Mouse (Mus musculus) spleen, adult 18-20 months (tissue): ENCODE measurements around the gene Uhmk1.
"Not testable (repeated sequence)": the region's sequence is repeated elsewhere in the genome, so short reads cannot be mapped to it uniquely, and the experiment has no call there.

ENCODE experiments used
- DNase-seq, 2 experiments: peaks; one replicate each; pipeline ENCODE4 v3.0.0; 2022; ENCODE audit warnings: mixed read lengths in 2 of 2

Gene Uhmk1

DNA sequence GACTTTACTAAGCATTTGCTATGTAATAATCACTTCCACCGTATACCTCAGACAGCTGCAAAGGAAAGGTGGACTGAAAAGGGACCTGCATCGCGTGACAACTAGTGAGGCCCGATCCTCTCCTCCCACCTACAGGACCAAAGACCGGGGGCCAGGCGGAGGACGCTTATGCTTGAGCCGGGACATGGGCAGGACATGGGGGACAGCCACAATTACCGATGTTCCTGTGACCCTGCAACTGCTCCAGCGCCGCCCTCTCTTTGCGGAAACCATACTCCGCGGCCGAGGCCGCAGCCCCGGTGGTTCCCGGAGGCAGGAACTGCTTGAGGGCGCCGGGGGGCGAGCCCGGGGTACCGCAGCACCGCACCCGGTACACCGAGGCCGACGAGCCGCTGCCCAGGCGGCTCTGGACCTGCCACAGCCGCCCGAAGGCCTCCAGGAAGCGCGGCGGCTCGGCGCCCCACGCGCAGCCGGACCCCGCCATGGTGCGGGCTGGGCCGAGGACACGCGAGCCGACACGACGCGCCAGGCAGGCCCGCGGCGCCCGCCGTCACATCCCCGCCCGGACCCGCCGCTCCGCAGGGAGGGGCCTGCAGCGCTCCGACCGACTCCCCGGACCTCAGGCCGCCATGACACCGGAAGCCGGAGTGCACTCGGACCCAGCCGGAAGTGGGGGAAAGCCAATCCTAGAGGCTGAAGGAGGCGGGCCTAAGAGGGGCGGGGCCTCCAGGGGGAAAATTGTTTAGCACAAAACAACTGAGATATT lies at the start of gene Uhmk1:
Gene Uhmk1, minus strand, starts transcription at position 641 of the 766 bp plus-strand sequence.
- DNase-seq: peak; percentile 80 to 87

DNA sequence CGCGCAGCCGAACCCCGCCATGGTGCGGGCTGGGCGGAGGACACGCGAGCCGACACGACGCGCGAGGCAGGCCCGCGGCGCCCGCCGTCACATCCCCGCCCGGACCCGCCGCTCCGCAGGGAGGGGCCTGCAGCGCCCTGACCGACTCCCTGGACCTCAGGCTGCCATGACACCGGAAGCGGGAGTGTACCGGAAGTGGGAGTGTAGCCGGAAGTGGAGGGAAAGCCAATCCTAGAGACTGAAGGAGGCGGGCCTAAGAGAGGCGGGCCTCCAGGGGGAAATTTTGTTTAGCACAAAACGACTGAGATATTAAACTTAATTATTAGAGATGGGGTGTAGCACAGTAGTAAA lies 40.3 kb upstream of the Uhmk1 start:
- DNase-seq: peak; percentile 68 to 71

DNA sequence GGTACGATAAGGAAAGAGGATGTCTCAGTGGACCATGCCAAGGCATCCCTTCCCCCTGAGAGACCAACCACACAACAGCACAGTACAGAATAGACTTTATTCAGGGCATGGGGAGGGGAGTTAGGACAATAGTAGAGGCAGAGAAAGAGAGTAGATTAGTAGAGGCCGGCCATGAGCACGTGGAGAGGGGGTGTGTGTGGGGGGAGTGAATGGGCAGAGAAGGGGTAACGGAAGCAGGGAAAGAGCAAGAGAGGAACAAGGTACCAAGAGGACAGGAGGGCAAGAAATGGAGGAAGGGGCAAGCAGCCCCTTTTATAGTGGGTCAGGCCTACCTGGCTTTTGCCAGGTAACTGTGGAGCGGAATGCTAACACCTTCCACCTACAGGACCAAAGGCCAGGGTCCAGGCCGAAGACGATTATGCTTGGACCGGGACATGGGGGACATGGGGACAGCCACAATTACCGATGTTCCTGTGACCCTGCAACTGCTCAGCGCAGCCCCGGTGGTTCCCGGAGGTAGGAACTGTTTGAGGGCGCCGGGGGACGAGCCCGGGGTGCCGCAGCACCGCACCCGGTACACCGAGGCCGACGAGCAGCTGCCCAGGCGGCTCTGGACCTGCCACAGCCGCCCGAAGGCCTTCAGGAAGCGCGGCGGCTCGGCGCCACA lies 39.8 kb upstream of the Uhmk1 start:
- DNase-seq: no peak

DNA sequence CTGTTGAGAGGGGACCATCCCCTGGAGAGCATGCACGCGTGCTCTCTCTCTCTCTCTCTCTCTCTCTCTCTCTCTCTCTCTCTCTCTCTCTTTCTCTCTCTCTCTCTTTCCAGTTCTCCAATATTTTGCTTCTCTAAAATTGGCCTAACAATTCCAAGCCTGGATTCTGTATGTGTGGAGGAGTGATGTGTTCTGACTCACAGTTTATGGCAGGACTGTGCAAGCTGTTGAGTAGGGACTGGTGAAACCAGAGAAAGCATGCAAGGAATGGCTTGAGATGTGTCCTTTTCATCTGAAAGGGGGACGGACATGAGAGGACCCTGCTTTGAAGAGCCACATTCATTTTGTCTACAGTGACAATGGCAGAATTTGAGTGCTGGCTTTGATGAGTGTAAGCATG lies 29.8 kb upstream of the Uhmk1 start:
- DNase-seq: no peak

DNA sequence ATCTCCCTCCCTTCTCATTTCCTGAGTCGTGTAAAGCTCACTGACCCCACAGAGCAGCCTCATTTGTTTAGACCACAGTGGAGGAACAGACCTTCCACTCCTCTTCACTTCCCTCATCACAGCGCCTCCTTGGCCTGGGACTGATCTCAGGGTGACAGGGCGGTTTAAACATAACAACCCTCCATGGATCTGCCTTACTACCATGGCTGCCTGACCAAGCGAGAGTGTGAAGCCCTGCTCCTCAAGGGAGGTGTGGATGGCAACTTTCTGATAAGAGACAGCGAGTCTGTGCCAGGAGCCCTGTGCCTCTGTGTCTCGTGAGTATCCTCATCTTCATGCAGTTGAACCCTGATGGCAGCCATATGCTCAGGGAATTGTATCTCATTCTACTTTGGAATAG lies 17.5 kb upstream of the Uhmk1 start, which contains the start of gene Sh2d1b2:
Gene Sh2d1b2, plus strand, starts transcription at position 62 of the 400 bp plus-strand sequence.
- DNase-seq: not testable (repeated sequence)

DNA sequence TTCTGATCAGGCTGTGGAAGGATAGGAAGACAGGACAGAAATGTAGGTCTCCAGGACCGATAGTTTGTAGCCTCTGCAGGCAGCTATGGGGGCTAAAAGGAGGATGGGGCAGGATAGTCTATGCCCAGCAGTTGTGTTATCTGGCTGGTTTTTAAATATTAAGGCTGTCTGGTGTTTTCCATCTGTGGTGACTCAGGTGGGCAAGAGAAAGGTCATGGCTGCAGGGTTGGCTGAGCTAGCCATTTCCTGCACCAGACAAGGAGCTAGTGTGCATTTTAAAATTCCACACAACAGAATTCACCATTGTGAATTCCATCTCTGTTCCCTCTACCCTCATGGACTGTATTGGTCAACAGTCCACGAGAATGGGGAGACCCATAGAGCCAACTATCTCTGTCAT lies 8.1 kb upstream of the Uhmk1 start:
- DNase-seq: no peak

DNA sequence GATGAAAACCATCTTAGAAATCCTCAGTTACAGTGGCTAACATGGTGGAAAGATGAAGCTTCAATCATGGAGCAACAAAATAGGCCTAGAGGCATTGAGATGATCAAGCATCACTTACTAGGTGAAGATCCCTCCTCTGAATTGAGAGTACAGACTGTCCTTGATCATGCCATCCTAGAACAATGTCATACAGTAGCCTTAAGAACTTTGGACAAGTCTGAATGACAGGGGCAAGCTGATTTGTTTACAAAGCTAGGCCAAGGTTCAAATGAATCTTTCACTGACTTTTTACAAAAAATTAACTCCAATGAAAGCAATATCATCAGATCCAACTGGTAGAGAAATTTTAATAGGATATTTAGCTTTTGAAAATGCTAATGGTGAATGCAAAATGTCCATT lies 5.2 kb upstream of the Uhmk1 start:
- DNase-seq: no peak

DNA sequence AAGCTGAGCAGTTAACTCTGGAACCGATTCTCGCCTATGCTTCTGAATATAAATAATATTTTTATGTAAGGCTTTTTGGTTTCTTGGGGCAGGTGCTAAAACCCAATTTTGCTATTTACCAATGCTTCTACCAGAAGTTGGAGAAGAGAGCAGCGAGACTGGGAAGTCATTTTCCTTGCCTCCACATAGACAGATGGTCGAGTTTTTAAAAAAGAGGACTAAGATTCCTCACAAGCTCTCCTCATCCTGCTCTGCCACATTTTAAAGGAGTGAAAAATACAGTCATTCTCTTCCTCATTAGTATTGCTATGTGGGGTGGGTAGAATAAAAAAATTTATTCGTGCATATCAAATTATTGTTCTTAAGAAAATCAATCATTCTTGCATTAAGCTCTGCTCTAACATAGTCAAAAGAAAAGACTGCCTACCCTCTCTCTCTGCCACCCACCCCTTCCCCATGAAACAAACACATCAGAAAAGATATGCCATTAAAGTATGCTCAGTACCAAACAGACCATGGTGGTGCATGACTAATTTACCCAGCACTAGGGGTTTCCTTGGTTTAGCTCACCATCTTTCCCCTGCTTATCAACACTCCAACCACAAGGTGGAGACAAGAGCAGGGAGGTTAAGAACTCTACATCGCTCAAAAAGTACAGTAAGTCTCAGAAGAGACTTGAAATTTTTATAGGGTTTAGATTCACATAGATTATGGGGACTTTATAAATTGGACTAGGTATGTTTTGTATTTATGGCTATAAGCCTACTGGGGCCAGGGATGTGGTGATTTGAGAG lies 3.1 kb upstream of the Uhmk1 start:
- no peak for DNase-seq

DNA sequence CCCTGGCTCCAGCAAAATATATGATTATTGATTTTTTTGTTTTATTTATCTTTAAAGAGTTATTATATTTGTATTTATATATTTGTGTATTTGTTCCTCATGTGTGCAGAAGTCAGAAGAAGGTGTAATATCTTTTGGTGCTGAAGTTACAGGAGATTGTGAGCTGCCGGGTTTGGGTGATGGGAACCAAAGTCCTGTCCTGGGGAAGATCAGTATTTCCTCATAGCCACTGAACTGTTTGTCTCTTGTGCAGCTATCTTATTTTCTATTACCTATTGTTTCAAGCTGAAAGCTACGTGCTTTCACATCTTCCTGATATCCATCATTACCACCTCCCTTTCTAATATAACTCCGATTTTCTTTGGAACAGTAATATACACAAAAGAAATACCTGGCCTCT lies 393 bp upstream of the Uhmk1 start:
- DNase-seq: no peak

DNA sequence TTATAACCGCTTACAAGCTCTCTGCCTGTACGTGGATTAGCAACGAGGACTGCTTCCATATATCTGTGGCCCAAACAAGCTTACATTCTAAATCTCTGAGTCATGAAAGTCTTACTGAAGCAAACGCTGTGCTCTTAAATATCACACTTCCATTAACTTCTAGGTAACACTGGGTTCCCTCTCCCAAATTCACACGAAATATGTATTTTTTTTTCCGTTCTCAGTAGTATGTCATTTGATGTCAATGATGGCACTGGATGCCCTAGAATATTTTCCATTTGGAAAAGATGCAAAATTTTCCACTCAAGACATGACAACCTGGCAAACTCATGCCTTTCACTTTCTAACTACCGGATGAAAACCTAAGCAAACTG lies 827 bp downstream of the Uhmk1 start:
- DNase-seq: no peak

DNA sequence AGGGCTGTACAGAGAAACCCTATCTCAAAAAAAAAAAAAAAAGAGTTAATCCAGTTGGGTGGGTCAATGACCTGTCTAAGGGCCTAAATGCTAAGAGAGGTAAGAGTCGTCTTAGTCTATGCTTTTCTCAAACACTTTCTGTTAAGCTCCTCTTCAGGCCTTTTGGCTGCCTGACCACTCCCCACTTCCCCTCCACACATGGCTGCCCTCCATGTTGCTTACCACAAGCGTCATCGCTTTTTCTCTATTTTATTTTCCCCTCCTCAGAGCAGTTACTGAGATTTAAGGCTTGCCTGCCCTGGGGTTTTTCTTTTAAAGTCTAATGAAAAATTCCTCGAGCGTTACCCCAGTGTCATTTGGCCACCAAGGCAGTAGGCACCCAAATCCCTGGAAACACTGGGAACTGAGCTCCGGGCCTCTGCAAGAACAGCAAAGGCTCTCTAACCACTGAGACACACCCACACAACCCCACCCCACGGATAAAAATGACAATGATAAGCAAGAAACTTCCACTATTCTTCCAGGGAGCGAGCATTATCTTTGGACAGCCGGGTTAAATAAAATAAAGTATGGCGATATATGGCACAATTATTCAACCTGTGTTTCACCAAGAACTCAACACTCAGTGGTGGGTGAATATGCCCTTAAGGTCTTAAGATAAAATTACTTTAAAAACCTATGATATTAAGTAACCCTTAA lies 1.9 kb downstream of the Uhmk1 start:
- no peak for DNase-seq

DNA sequence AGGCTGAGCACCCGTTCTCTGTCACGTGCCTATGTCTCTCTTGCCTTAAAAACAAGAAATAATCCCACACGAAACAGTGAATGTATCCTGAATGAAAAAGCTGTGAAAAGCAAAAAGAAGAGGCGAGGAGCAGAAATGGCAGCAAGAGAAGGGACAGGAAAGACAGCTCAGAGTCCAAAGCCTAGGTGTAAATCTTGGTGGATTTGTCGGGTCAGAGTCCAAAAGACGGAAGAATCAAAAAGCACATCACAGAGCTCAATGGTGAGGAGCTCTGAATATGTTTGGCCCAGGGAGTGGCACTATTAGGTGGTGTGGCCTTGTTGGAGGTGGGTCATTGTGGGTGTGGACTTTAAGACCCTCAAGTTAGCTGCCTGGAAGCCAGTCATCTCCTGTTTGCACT lies 8.8 kb downstream of the Uhmk1 start:
- DNase-seq: no peak

DNA sequence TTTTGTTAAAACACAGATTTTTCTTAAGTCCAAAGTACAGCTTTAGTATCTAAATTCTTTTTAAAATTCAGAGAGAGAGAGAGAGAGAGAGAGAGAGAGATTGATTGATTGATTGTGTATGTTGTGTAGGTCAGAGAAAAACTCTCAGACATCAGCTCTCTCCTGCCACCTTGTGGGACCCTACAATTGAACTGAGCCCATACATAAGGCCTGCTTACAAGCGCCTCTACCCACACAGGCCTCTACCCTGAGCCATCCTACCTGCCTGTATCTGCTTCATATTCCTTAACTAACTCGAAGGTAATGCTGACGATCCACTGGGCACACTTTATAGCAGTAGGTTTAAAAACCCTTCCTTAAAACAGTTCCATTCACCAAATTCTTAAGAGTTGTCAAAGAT lies 14.8 kb downstream of the Uhmk1 start:
- peak in 1 of 2 experiments; percentile 33 for DNase-seq

DNA sequence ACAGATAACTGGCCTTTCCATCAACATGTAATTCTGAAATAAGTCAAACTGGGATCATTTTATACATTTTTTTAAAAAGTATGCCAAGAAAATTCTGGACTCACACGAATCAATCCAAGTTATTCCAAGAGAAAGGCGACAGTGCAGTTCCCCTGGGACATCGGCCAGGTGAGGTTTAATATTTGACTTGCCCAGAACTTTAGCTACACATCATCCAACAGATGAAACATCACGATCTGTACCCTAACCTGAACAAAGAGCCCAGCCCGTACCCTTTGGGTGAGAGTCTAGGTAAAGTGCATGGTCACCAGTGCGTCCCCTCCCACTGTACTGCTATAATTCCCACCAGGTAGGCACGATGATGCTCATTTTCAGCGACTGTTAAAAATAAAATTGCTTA lies 19.0 kb downstream of the Uhmk1 start:
- DNase-seq: no peak

DNA sequence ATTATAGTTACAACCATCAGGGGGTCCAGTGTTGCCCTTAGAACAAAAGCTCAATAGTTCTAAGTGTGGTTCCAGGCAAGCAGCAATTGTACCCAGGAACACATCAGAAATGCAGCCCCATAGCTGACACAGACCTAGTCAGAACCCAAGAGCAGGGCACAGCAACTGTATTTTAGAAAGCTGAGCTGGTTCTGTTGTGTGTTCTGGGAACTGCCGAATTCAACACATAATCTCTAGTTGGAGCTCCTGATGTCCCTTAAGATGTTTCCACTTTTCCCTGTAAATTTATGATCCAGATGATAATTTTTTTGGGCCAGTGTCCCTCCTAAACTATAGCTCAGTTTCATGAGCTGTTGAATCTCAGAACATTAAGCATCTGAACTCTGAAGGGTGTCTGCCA lies 23.3 kb downstream of the Uhmk1 start:
- DNase-seq: no peak

DNA sequence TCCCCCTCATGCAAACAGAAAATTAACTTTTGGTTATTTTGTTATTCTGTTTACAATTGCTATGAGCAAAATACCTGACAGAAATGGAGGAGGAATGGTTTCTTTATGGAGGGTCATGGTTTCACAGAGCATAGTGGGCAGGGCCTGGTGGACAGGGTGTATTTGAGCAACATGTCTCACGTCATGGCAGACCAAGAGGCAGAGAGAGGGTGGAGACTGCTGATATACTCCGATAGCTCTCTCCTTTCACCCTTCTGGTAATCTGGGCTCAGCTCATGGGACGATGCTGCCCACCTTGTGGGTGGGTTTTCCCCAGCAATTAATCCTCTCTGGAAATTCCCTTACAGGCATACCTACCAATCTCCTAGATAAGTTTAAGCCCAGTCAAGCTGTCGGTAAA lies 25.0 kb downstream of the Uhmk1 start:
- DNase-seq: no peak

DNA sequence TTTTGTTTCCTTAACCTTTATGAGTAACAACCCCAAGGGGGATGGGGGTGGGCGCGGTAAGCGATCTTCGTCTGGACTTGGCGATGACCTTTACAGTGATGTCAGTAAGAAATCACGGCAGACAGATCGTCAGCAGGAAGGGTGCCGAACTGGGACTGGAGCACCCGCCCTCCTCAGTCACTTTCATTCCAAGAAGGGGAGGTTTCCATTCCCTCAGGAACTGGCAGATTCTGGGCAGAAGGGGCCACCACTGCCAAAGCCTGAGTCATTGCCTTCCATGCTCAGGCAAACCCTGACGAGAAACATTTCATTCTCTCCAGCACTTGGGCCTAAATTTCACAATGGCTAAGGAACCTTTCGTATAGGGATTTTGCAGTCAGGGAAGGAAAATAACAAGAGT lies 26.6 kb downstream of the Uhmk1 start:
- no peak for DNase-seq

DNA sequence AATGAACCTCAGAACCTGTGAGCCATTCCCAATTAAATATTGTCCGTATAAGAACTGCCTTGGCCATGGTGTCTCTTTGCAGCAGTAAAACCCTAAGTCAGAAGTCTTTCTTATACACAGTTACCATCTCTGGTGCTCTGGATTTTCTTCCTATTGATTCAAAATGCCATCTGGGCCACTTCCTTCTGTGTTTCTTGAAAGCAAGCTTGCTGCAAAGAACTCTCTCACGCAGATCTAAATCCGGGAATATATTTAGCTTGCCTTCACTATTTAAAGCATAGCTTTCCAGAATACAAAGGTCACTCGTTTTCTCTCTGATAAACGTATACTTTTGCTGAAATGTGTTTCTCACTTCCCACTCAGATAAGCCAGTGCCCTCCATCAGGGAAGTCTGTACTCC lies 28.7 kb downstream of the Uhmk1 start:
- DNase-seq: no peak

DNA sequence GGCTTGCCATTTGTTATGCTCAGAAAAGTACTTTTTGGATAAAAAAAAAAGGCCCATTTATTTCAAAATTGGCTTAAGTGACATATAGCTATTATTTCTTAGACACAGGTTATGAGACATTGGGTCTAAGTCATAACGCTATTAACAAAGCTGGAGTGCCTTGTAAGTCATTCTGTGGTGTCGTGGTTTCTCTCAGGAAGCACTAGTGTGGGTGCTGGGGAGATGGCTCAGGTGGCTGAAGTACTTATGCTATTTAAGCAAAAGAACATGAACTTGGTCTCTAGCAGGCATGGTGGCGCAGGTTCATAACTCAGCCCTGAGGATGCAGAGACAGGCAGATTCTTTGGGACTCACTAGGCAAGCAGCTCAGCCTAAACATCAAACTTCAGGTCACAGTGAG lies 30.1 kb downstream of the Uhmk1 start:
- DNase-seq: no peak

DNA sequence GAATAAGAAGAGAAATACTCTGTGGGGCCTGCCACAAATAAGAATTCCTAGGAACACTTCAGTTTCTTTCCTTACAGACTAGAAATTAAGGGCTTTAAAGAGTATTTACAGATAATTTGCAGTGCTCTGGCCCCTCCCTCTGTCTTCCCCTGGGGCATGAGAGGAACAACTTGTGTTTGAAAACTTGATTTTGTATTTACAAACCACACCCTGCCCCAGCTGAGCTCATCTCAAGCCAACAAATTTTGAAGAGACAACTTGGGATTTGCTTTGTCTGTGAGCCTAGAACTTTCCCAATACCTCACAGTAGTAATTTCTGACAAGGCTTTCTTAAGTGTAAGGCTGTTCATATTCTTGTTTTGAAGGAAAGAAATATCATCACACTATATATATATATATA lies 32.5 kb downstream of the Uhmk1 start:
- no peak for DNase-seq

DNA sequence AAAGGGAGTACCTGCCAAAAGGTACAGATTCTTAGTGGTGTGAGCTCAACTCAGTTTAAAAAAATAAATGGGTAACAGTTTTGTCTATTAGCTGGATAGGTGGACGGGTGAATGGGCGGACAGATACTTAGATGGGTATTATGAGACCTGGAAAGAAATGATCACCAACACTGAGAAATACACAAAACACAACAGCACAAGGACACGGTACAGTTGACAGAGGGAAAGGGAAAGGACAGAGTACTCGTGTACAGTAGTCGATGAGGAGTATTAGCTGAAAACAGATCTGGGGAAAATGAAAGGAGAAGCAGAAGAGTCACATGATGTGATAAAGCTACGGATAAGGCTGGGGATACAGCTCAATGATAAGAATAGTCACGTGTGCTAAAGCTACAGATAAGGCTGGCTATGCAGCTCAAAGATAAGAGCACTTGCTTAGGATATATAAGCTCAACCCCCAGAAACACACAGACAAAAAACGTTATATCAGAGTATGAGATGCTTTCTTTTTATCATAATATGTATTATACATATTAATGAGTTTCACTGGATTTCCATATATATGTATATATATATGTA lies 38.4 kb downstream of the Uhmk1 start:
- no peak for DNase-seq

DNA sequence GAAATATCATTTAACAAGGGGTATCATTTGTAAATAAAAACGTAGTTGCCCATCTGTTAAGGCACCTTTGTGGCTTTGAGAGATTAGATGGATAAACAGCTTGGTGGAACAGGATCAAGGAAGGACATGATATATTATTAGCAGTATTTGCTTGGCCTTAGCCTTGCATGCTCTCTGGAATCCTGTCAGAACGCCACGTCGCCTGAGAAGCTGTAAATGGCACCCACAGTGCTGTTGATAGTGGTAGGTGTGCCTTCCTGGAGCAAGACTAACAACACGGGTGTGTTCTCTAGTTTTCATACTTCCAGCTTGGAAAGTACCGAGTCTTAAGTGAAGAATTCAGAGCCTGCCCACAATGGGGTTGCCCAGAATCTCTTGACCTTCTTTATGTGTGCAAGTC lies 39.3 kb downstream of the Uhmk1 start:
- DNase-seq: no peak

DNA sequence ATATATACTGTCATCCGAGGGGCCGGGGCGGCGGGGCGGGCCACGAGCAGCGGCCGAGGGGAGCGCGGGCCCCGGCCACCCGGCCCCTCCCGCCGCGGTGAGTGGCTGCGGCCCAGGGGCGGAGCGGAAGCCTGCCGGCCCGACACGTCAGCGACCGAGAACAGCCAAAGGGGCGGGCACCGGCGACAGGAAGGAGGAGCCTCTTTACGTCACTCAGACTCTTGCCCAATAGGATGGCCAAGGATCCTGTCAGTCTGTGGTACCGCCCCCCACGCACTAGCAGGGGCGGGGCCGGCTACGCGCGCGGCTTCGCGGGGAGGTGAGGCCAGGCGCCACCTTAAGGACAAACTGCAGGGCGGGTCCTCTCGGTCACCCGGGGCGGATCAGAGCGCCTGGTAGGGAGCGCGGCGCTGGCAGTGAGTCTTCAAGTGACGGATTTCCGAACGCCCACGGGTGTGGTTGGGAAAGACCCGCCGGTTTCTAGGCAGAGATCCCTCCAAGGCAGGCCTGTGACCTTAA lies 40.3 kb downstream of the Uhmk1 start, which contains the start of gene Uap1:
Gene Uap1, minus strand, starts transcription at position 144 of the 519 bp plus-strand sequence.
- peak; percentile 98 to 99 for DNase-seq
